Mouse (Mus musculus): ENCODE measurements at regions not wholly inside any gene's neighbourhood (a gene's known extent, or its start where the extent isn't known, plus 50 kb on each side); places are given as distances from the start of the nearest gene placed in this dataset.
A peak's percentile ranks its signal among the peaks of the same experiment; 100 is the strongest.
"Not testable (repeated sequence)": the region's sequence is repeated elsewhere in the genome, so short reads cannot be mapped to it uniquely, and the experiment has no call there.

DNA sequence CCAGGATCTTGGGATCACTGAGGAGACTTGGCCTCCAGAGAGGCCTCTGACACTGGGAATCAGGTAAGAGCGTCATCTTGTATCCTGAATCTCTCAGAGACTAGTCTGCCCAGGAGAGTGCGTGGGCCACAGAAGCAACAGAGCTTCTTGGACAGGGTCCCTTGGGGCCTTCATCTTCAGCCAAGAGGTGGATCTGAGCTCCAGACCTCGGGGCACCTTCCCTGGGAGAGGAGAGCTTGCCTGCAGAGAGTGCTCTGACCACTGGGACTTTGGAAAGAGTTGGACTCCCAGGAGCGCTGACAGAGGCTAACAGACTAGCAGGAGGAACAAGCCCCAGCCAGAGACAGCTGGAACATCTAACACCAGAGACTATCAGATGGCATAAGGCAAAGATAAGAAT is 73.9 kb upstream of the Gm15319 start:
- DNase-seq, result not testable (repeated sequence)

GRCm38 (mm10) chr8:20433236-20433635 is 70.2 kb upstream of the Gm15319 start:
- not testable (repeated sequence) for DNase-seq

DNA sequence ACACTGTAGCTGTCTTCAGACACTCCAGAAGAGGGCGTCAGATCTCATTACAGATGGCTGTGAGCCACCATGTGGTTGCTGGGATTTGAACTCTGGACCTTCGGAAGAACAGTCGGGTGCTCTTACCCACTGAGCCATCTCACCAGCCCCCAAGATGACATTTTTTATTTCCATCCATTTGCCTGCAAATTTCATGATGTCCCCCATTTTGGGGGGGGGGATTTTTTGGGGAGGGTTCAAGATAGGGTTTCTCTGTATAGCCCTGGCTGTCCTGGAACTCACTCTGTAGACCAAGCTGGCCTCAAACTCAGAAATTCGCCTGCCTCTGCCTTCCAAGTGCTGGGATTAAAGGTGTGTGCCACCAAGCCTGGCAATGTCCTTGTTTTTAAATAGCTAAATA is 66.5 kb upstream of the Gm15319 start:
- not testable (repeated sequence) for DNase-seq

GRCm38 (mm10) chr8:20424903-20425222 is 61.9 kb upstream of the Gm15319 start:
- not testable (repeated sequence) for DNase-seq

GRCm38 (mm10) chr8:20424104-20424902 is 61.3 kb upstream of the Gm15319 start:
- peak; percentile 100 for DNase-seq

DNA sequence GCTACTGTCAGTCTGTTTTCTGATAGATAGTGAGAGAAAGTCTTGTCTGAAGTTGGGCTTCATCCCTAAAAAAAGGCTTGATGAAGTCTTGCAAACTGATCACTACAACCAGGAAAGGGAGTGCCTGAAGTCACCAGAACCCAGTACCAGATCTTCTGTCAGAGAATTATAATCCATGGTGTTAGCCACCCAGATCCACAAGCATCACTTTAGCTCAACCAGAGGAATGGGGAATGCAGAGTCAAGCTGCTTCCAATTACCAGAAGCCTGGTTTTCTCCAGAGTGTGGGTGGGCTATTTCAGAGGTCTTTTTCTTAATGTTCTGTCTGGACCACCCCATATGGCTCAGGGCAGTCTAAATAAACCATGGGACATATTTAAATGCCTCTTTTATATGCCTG is 57.8 kb upstream of the Gm15319 start:
- not testable (repeated sequence) for DNase-seq
